Mouse (Mus musculus): ENCODE results near the gene Epb41l1. TPM values are rescaled to one million over a fixed set of nuclear protein-coding genes. Genes with fewer than 3 reads are reported as not detected.

Epb41l1 gene
- polyA plus RNA-seq, 1 experiment from 2014 or later: 0.63 TPM

- Histone ChIP-seq H3K36me3 (ENCODE audit: control insufficient read depth, insufficient read depth) (no peaks in the 10 kb centered on the region), H3K27ac (ENCODE audit: low read depth, low read length) (no peak overlapping the region), H3K9me3 (ENCODE audit: control insufficient read depth) (no peaks in the 10 kb centered on the region), H3K9ac (ENCODE audit: low read depth, low read length) (no peak overlapping the region), H3K27me3 (replicated peaks; ENCODE audit: control insufficient read depth, insufficient read depth, low read length) (no peaks in the 10 kb centered on the region), H3K4me3 (ENCODE audit: low read depth, low read length) (no peak overlapping the region), H3K4me2 (replicated peaks; ENCODE audit: low read depth) (no peak overlapping the region), H3K4me1 (replicated peaks; ENCODE audit: control insufficient read depth, insufficient read depth, low read length) (no peaks in the 10 kb centered on the region)
- no peak for TF ChIP-seq CTCF (IDR thresholded peaks at IDR 0.05; ENCODE audit: low read depth)
- no peak for ATAC-seq
- 81% methylated on average over 8 of the region's 8 CpGs for WGBS
These were observed 48.8 kb downstream of the Epb41l1 start for GRCm38 (mm10) chr2:156469508-156469907.

DNA sequence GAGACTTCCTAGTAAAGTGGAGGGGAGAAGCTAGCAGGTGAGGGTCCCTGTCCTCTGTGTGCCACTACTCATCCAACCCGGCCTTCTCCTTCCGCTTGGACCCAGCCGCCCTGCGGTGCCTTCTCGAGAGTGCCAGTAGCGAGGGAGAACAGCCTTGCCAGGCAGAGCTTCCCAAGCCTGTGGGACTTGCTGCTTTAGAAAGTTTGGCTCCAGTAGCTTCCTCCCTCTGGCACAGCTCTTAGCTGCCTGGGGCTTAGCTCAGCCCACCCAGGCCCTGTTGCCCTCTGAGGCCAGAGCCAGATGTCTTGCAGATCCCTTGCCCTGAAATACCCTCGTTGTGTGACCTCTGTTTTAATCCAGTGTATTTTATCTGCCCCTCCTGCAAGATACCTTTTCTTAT, 50.2 kb downstream of the Epb41l1 start:
- WGBS: 85% methylated on average over 7 of the region's 7 CpGs
- Histone ChIP-seq H3K4me1 (replicated peaks; ENCODE audit: control insufficient read depth, insufficient read depth, low read length) (peaks cover 6% of the 10 kb centered on the region; the same call in 1 of the 2 replicates), H3K27me3 (replicated peaks; ENCODE audit: control insufficient read depth, insufficient read depth, low read length) (no peaks in the 10 kb centered on the region), H3K4me2 (replicated peaks; ENCODE audit: low read depth) (no peak overlapping the region), H3K4me3 (ENCODE audit: low read depth, low read length) (no peak overlapping the region), H3K27ac (ENCODE audit: low read depth, low read length) (no peak overlapping the region), H3K9me3 (ENCODE audit: control insufficient read depth) (no peaks in the 10 kb centered on the region), H3K36me3 (ENCODE audit: control insufficient read depth, insufficient read depth) (no peaks in the 10 kb centered on the region), H3K9ac (ENCODE audit: low read depth, low read length) (no peak overlapping the region)
- no peak for TF ChIP-seq CTCF (IDR thresholded peaks at IDR 0.05; ENCODE audit: low read depth)
- no peak for ATAC-seq

GRCm38 (mm10) chr2:156472336-156472735, 51.6 kb downstream of the Epb41l1 start:
- 93% methylated on average over 8 of the region's 8 CpGs for WGBS

DNA sequence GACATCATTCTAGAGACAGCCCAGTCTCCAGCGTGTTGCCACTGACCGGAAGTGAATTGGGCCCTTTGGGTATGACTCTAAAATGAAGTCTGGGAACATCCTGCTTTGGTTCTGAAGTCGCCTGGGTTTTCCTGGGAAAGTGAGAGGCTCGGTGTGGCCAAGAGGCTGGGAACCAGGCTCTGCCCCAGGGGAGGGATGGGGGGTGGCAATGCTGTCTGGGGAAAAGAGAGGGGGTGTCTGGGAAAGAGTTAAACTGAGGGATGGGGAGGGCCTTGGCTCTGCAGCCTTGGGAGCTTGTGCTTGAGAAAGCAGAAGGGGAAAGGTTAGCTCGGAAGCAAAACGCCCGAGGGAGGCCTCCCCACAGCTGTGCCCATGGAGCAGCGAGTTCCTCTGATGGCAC, 53.0 kb downstream of the Epb41l1 start:
- WGBS: 67% methylated on average over 8 of the region's 8 CpGs
- Histone ChIP-seq H3K27ac (ENCODE audit: low read depth, low read length) (no peak overlapping the region), H3K9ac (ENCODE audit: low read depth, low read length) (no peak overlapping the region), H3K36me3 (ENCODE audit: control insufficient read depth, insufficient read depth) (no peaks in the 10 kb centered on the region), H3K27me3 (replicated peaks; ENCODE audit: control insufficient read depth, insufficient read depth, low read length) (no peaks in the 10 kb centered on the region), H3K4me1 (replicated peaks; ENCODE audit: control insufficient read depth, insufficient read depth, low read length) (peaks cover 6% of the 10 kb centered on the region; the same call in 1 of the 2 replicates), H3K4me3 (ENCODE audit: low read depth, low read length) (no peak overlapping the region), H3K4me2 (replicated peaks; ENCODE audit: low read depth) (no peak overlapping the region), H3K9me3 (ENCODE audit: control insufficient read depth) (no peaks in the 10 kb centered on the region)
- no peak for ATAC-seq
- no peak for TF ChIP-seq CTCF (IDR thresholded peaks at IDR 0.05; ENCODE audit: low read depth)

More at GRCm38 (mm10) chr2:156472336-156472735, 51.6 kb downstream of the Epb41l1 start:
- Histone ChIP-seq H3K9ac (ENCODE audit: low read depth, low read length) (no peak overlapping the region), H3K27me3 (replicated peaks; ENCODE audit: control insufficient read depth, insufficient read depth, low read length) (no peaks in the 10 kb centered on the region), H3K4me1 (replicated peaks; ENCODE audit: control insufficient read depth, insufficient read depth, low read length) (peaks cover 6% of the 10 kb centered on the region; the same call in 1 of the 2 replicates), H3K27ac (ENCODE audit: low read depth, low read length) (no peak overlapping the region), H3K4me2 (replicated peaks; ENCODE audit: low read depth) (no peak overlapping the region), H3K9me3 (ENCODE audit: control insufficient read depth) (no peaks in the 10 kb centered on the region), H3K36me3 (ENCODE audit: control insufficient read depth, insufficient read depth) (no peaks in the 10 kb centered on the region), H3K4me3 (ENCODE audit: low read depth, low read length) (no peak overlapping the region)
- no peak for TF ChIP-seq CTCF (IDR thresholded peaks at IDR 0.05; ENCODE audit: low read depth)
- ATAC-seq: no peak

GRCm38 (mm10) chr2:156474111-156474510, 53.4 kb downstream of the Epb41l1 start:
- Histone ChIP-seq H3K9me3 (ENCODE audit: control insufficient read depth) (no peaks in the 10 kb centered on the region), H3K4me2 (replicated peaks; ENCODE audit: low read depth) (no peak overlapping the region), H3K9ac (ENCODE audit: low read depth, low read length) (no peak overlapping the region), H3K27me3 (replicated peaks; ENCODE audit: control insufficient read depth, insufficient read depth, low read length) (no peaks in the 10 kb centered on the region), H3K27ac (ENCODE audit: low read depth, low read length) (no peak overlapping the region), H3K4me1 (replicated peaks; ENCODE audit: control insufficient read depth, insufficient read depth, low read length) (peaks cover 6% of the 10 kb centered on the region; the same call in 1 of the 2 replicates), H3K4me3 (ENCODE audit: low read depth, low read length) (no peak overlapping the region), H3K36me3 (ENCODE audit: control insufficient read depth, insufficient read depth) (no peaks in the 10 kb centered on the region)
- ATAC-seq: no peak
- TF ChIP-seq CTCF (IDR thresholded peaks at IDR 0.05; ENCODE audit: low read depth): no peak
- 63% methylated on average over 3 of the region's 3 CpGs for WGBS

DNA sequence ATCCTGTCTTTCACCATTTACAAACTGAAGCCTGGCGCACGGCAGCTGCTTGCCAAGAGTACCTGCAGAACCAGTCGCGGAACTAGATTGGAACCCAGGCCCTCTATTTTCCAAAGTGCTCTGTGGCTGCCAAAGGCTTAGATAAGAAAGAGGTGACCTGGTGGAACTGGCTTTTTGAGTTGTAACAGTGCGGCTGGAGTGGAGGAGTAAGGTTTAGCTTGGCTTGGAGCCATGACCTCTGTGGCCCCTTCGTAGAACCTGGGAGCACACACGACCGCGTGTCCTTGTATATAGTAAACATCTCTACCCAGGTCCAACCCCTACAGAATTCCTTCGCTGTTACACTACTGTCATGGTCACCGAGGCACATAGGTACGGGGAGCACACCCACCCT, 54.2 kb downstream of the Epb41l1 start:
- Histone ChIP-seq H3K9ac (ENCODE audit: low read depth, low read length) (peak overlapping the region; percentile 78; the same call in 1 of the 2 replicates), H3K4me2 (replicated peaks; ENCODE audit: low read depth) (peak overlapping the region; percentile 99), H3K27me3 (replicated peaks; ENCODE audit: control insufficient read depth, insufficient read depth, low read length) (no peaks in the 10 kb centered on the region), H3K4me3 (ENCODE audit: low read depth, low read length) (peak overlapping the region; percentile 69), H3K4me1 (replicated peaks; ENCODE audit: control insufficient read depth, insufficient read depth, low read length) (peaks cover 6% of the 10 kb centered on the region; the same call in 1 of the 2 replicates), H3K36me3 (ENCODE audit: control insufficient read depth, insufficient read depth) (no peaks in the 10 kb centered on the region), H3K27ac (ENCODE audit: low read depth, low read length) (0 out of 2 replicates have a peak overlapping the region, but pooled peaks have one; percentile 50), H3K9me3 (ENCODE audit: control insufficient read depth) (no peaks in the 10 kb centered on the region)
- ATAC-seq: peak; percentile 24; the same call in 1 of the 2 replicates
- WGBS: 13% methylated on average over 12 of the region's 12 CpGs
- TF ChIP-seq CTCF (IDR thresholded peaks at IDR 0.05; ENCODE audit: low read depth): no peak

Data from intestine, postnatal 0 days (tissue).